ENCODE assay signal across 23 mouse cellular contexts in the genomic region with DNA sequence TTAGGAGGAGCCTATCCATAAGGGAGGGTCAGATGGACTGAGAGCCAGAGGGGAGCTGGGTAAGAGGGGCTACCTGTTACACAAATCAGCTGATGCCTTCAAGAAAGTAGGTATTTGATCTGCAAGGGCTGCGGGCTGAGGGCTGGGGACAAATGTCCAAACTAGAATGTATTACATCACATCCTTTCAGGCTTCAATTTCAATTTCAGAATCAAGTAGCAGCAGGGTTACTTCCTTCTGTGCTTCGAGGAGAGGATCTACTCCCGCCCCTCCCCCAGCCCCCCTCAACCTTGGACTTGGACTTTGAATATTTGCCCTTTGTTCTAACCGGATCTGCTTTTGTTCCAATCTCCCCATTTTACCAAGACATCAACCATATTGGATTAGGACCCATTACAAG. TPM values are rescaled to one million over a fixed set of nuclear protein-coding genes. Genes with fewer than 3 reads are reported as not detected.
DNase-seq lines count a peak whose midpoint lies in the region; ATAC-seq and TF ChIP-seq lines count a peak whose summit lies in the region.
"Had no signal": no experiment of that assay in that cellular context is flagged by ENCODE, and none has a peak within 500 bp of the region (broad histone marks: within the 10 kb centered on the region; RNA-seq: fewer than 3 reads in every experiment).

No protein-coding gene starts in this region.

- no peaks in the 10 kb centered on the region for H3K36me3 ChIP-seq in E14TG2a.4 (ENCODE audit: insufficient read depth, low read length)
- H3K36me3 ChIP-seq: embryonic facial prominence, embryonic 12.5 days; forebrain, embryonic 12.5 days; G1E; heart, embryonic 15.5 days; hindbrain, embryonic 13.5 days had no signal

- no peaks in the 10 kb centered on the region; the same call in 1 of the 2 replicates for H3K27me3 ChIP-seq in E14TG2a.4 (ENCODE audit: insufficient read depth, low read length)
- H3K27me3 ChIP-seq: CH12.LX; embryonic facial prominence, embryonic 12.5 days; forebrain, embryonic 12.5 days; hindbrain, embryonic 13.5 days had no signal

- peaks cover 44% of the 10 kb centered on the region for H3K4me1 ChIP-seq in E14TG2a.4 (replicated peaks; ENCODE audit: low read depth, low read length)
- H3K4me1 ChIP-seq: embryonic facial prominence, embryonic 12.5 days; hindbrain, embryonic 13.5 days had no signal

- ATAC-seq in common myeloid progenitor, adult 5-6 weeks (replicated peaks; ENCODE audit: low read depth, poor library complexity, severe bottlenecking): peak; percentile 46
- ATAC-seq in megakaryocyte progenitor cell, adult 5-6 weeks (replicated peaks; ENCODE audit: poor library complexity): peak; percentile 67
- no peak for ATAC-seq in erythroid progenitor cell, adult 5-6 weeks (replicated peaks; ENCODE audit: low FRiP score, poor library complexity, severe bottlenecking)
- ATAC-seq: forebrain, postnatal 0 days; hindbrain, postnatal 0 days had no signal

- peak overlapping the region; percentile 41 for H3K4me3 ChIP-seq in E14TG2a.4 (replicated peaks; ENCODE audit: low read length)
- H3K4me3 ChIP-seq: embryonic facial prominence, embryonic 12.5 days; forebrain, embryonic 12.5 days; heart, embryonic 15.5 days; hindbrain, embryonic 13.5 days had no signal

- H3K9me3 ChIP-seq in E14TG2a.4 (ENCODE audit: low read length): no peaks in the 10 kb centered on the region
- H3K9me3 ChIP-seq: embryonic facial prominence, embryonic 12.5 days; forebrain, embryonic 12.5 days; G1E; heart, embryonic 15.5 days; hindbrain, embryonic 13.5 days had no signal

- DNase-seq in heart, adult 11 months: peak; percentile 76
- DNase-seq in heart, adult 9 months (ENCODE audit: low spot score in 2 of 2): no peak
- DNase-seq in testis, postnatal 10 days (ENCODE audit: low spot score): no peak
- DNase-seq: adrenal gland, postnatal 10 days; cerebellum, adult 11-12 months; cerebellum, adult 9-11 months; forebrain, postnatal 0 days; gastrocnemius, postnatal 14 days; heart, adult 18-20 months; heart, postnatal 14 days had no signal

- no peak for TF ChIP-seq CTCF in E14TG2a.4 (conservative IDR thresholded peaks at IDR 0.05; ENCODE audit: low read length)

RNA-seq across cellular contexts. Expression of a gene that starts 2.5 kb away (rescaled TPM):
- total RNA-seq in common myeloid progenitor, adult 5-6 weeks (2017): not detected in 2 replicates
- 0.39 TPM in 1 of 2 replicates, not detected in the other for total RNA-seq in megakaryocyte progenitor cell, adult 5-6 weeks (2015)
- 0.37 and 1.3 TPM in 2 replicates for total RNA-seq in megakaryocyte progenitor cell, adult 5-6 weeks (2017)
- total RNA-seq in erythroid progenitor cell, adult 5-6 weeks (2015; ENCODE audit: low replicate concordance): not detected in 2 replicates
- not detected in 2 replicates for total RNA-seq in erythroid progenitor cell, adult 5-6 weeks (2017; ENCODE audit: low replicate concordance)
- total RNA-seq: G1E; hematopoietic stem cell, adult 5-6 weeks had no signal

RNA-seq across cellular contexts. Expression of a gene that starts 7.3 kb away (rescaled TPM):
- not detected in 2 replicates for total RNA-seq in common myeloid progenitor, adult 5-6 weeks (2017)
- not detected in 2 replicates for total RNA-seq in megakaryocyte progenitor cell, adult 5-6 weeks (2015)
- not detected in 2 replicates for total RNA-seq in megakaryocyte progenitor cell, adult 5-6 weeks (2017)
- not detected in 2 replicates for total RNA-seq in erythroid progenitor cell, adult 5-6 weeks (2015; ENCODE audit: low replicate concordance)
- total RNA-seq in erythroid progenitor cell, adult 5-6 weeks (2017; ENCODE audit: low replicate concordance): not detected in 2 replicates
- total RNA-seq: CH12.LX; forebrain, postnatal 0 days; G1E; gastrocnemius, adult 18-20 months; gastrocnemius, postnatal 14 days; hematopoietic stem cell, adult 5-6 weeks; hindbrain, postnatal 0 days had no signal

RNA-seq across cellular contexts. Expression of a gene that starts 26.6 kb away (rescaled TPM):
- not detected in 2 replicates for total RNA-seq in common myeloid progenitor, adult 5-6 weeks (2017)
- not detected in 2 replicates for total RNA-seq in megakaryocyte progenitor cell, adult 5-6 weeks (2015)
- not detected in 2 replicates for total RNA-seq in megakaryocyte progenitor cell, adult 5-6 weeks (2017)
- not detected in 2 replicates for total RNA-seq in erythroid progenitor cell, adult 5-6 weeks (2015; ENCODE audit: low replicate concordance)
- total RNA-seq in erythroid progenitor cell, adult 5-6 weeks (2017; ENCODE audit: low replicate concordance): not detected in 2 replicates
- total RNA-seq: CH12.LX; forebrain, postnatal 0 days; G1E; gastrocnemius, postnatal 14 days; hematopoietic stem cell, adult 5-6 weeks; hindbrain, postnatal 0 days had no signal

RNA-seq across cellular contexts. Expression of a gene that starts 37.1 kb away (rescaled TPM):
- 0.29 and 7.6 TPM in 2 replicates for total RNA-seq in common myeloid progenitor, adult 5-6 weeks (2017)
- 0.29 and 1.3 TPM in 2 replicates for total RNA-seq in megakaryocyte progenitor cell, adult 5-6 weeks (2015)
- total RNA-seq in megakaryocyte progenitor cell, adult 5-6 weeks (2017): 0.07 and 0.29 TPM in 2 replicates
- total RNA-seq in erythroid progenitor cell, adult 5-6 weeks (2015; ENCODE audit: low replicate concordance): 2.9 and 3.6 TPM in 2 replicates
- 1.0 and 3.3 TPM in 2 replicates for total RNA-seq in erythroid progenitor cell, adult 5-6 weeks (2017; ENCODE audit: low replicate concordance)
- total RNA-seq: forebrain, postnatal 0 days; gastrocnemius, adult 18-20 months; hematopoietic stem cell, adult 5-6 weeks had no signal

RNA-seq across cellular contexts. Expression of a gene that starts 39.4 kb away (rescaled TPM):
- 130 and 138 TPM in 2 replicates for total RNA-seq in common myeloid progenitor, adult 5-6 weeks (2017)
- total RNA-seq in megakaryocyte progenitor cell, adult 5-6 weeks (2015): 92.6 and 97.4 TPM in 2 replicates
- 137 and 162 TPM in 2 replicates for total RNA-seq in megakaryocyte progenitor cell, adult 5-6 weeks (2017)
- total RNA-seq in erythroid progenitor cell, adult 5-6 weeks (2015; ENCODE audit: low replicate concordance): 75.9 and 78.6 TPM in 2 replicates
- 121 and 139 TPM in 2 replicates for total RNA-seq in erythroid progenitor cell, adult 5-6 weeks (2017; ENCODE audit: low replicate concordance)
